Mouse (Mus musculus) kidney, postnatal 14 days (tissue): ENCODE measurements around the gene Olfr926.
"Not testable (repeated sequence)": the region's sequence is repeated elsewhere in the genome, so short reads cannot be mapped to it uniquely, and the experiment has no call there.

Experiments
- DNase-seq: peaks from one replicate; pipeline ENCODE4 v3.0.0; 2022; ENCODE audit warnings: mixed read lengths

Olfr926 gene

GRCm38 (mm10) chr9:38876826-38877225, at the start of gene Olfr926:
Gene Olfr926, plus strand, starts transcription at chr9:38877126.
- no peak for DNase-seq

- DNase-seq: no peak
Observed at GRCm38 (mm10) chr9:38833027-38833426, 43.9 kb upstream of the Olfr926 start.

GRCm38 (mm10) chr9:38844149-38844548, 32.8 kb upstream of the Olfr926 start, which contains the start of gene Olfr924:
Gene Olfr924, plus strand, starts transcription at chr9:38844449.
- DNase-seq: no peak

- no peak for DNase-seq
Observed at GRCm38 (mm10) chr9:38854760-38855159, 22.2 kb upstream of the Olfr926 start, which contains the start of gene Olfr26. Gene Olfr26, plus strand, starts transcription at chr9:38855060.

DNA sequence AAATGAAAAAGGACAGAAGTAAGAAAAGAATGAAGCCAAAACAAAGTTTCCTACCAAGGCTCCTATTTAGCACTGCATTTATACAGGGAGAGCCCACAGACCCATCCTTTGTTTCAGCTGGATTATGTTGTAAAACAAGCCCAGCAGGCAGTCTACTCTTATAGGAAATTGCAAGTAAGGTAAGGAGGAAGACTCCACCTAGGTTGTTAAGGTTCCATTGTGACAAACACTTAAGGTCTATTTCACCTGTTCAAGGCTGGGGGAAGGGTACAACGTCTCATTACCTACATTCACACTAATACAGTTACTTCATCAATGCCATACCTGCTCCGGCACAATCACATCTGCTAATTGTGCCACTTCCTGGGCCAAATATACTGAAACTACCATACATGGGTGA, 2.0 kb upstream of the Olfr926 start:
- DNase-seq: not testable (repeated sequence)
